Mouse (Mus musculus) lung, adult 2 months (tissue): ENCODE measurements around the gene Ndst4. TPM values are rescaled to one million over a fixed set of nuclear protein-coding genes. Genes with fewer than 3 reads are reported as not detected.

Source experiments
- DNase-seq: peaks from one replicate; pipeline ENCODE4 v3.0.0; 2022
- H3K4me1 ChIP-seq: fragments of 200-500 bp; 2 replicates; pipeline ENCODE4 v1.6.1; 2011; ENCODE audit warnings: low read length; ENCODE audit not compliant: control insufficient read depth, insufficient read depth
- H3K4me3 ChIP-seq: fragments of 200-500 bp; replicated peaks from 2 replicates; pipeline ENCODE3; 2011; ENCODE audit warnings: low read depth, mild to moderate bottlenecking, control low read depth, low read length; ENCODE audit errors: extremely low read depth
- CTCF ChIP-seq: fragments of 200-500 bp; IDR thresholded peaks from 2 replicates; pipeline ENCODE4 v1.5.1; 2011; ENCODE audit warnings: mild to moderate bottlenecking, low read length, control low read depth; ENCODE audit not compliant: insufficient read depth
- POLR2A ChIP-seq: fragments of 200-500 bp; IDR thresholded peaks from 2 replicates; pipeline ENCODE4 v1.6.1; 2011; ENCODE audit warnings: low read depth, mild to moderate bottlenecking, control low read depth, low read length, borderline replicate concordance; ENCODE audit errors: extremely low read depth
- WGBS: fragments of 180-500 bp; shearing (Covaris S2); methylation state at CpG from one replicate; pipeline ENCODE4 v1.1.7; 2018; 5-methylcytosine and 5-hydroxymethylcytosine counted together
- polyA plus RNA-seq: library from polyadenylated mRNA; depleted of rRNA; stranded (reverse); fragments of >200 nt; gene quantifications from 2 replicates; pipeline ENCODE4 v1.2.3, GENCODE M21; 2012; rRNA removed

The Ndst4 gene
- polyA plus RNA-seq: 0.01 and 0.17 TPM in 2 replicates

DNA sequence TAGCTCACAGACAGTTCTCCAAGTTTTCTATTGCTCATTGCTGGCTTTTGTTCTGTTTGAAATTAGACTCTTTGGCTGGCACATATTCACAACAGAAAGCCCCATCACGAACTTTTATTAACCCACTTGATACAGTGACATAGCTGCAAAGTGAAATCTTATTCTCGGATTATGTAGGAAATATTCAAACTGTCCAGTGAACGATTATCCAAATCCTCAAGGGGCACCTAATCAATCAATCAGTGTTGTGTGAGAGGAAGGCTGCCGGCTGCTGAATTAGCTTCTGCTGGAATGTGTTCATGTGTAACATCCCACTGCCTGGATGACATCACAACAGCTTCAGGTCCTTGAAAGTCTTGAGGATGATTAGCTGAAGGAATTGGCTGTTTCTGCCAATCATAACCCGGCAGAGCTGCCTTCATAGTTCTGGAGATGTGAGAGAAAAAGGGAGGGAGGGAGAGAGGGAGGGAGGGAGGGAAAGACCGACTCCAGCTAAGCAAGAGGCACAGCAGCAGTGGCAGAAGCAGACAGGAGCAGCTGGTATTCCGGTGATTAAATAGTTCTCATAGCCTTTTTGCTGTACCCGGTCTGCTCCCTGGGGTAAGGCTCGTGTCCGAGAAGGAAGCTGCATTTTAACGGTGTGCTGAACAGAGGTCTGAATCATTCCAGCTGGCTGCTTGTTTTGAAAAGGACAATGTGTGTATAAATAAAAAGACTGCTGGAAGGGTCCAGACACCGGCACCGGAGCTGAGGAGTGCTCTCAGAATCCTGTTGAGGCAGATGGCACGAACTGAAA is at the start of gene Ndst4:
Gene Ndst4, plus strand, starts transcription at position 476 of the 796 bp plus-strand sequence.
- 13% methylated on average over 14 of the region's 14 CpGs for WGBS
- Histone ChIP-seq H3K4me1 (no peaks in the 10 kb centered on the region; the same call in 1 of the 2 replicates), H3K4me3 (peak within 1 kb of the TSS; percentile 25)
- no peak for DNase-seq
- no peak for TF ChIP-seq CTCF
- TF ChIP-seq POLR2A: no peak

DNA sequence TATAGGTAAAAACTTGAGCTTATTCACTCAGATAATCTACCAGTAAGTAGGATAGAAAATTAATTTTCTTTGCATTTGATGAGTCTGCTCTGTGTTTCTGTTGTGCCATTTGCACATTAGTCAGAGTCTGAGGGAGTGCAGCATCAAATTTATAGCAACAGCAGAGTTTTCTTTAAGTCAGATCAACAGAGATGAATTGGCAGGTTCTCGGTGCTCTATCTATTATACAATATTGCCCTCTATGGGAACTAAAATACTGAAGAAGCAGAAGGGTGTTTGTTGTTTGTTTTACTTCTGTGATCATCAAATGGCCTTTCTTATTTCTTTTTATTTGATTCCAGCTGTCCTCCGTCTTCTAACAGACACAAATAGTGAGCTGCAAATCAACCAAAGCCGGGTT is 6.4 kb upstream of the Ndst4 start:
- TF ChIP-seq POLR2A (no peak), CTCF (no peak)
- H3K4me3 ChIP-seq: no peak overlapping the region
- no peak for DNase-seq
- 53% methylated on average over 3 of the region's 3 CpGs for WGBS
- H3K4me1 ChIP-seq: no peaks in the 10 kb centered on the region

DNA sequence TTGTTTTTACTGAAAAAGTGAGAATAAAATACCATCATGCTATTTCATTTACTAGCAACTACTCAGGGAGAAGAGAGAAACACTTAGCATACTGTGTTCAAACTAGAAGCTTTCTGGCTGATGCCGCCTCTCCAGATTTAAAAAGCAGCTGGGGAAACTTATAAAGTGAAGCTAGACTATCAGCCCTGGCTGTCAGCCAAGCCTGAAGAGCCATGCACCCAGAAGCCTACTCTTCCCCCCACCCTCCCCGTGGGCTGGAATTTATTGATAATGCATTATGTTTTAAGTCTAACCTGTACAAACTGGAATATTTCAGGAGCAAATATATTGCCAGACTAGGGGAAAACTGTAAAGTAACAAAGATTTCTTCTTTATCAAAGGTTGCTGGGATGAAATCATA is 2.6 kb downstream of the Ndst4 start:
- no peak for DNase-seq
- TF ChIP-seq CTCF (no peak), POLR2A (no peak)
- Histone ChIP-seq H3K4me3 (no peak overlapping the region), H3K4me1 (no peaks in the 10 kb centered on the region; the same call in 1 of the 2 replicates)
- WGBS: 32% methylated on average over 2 of the region's 2 CpGs

DNA sequence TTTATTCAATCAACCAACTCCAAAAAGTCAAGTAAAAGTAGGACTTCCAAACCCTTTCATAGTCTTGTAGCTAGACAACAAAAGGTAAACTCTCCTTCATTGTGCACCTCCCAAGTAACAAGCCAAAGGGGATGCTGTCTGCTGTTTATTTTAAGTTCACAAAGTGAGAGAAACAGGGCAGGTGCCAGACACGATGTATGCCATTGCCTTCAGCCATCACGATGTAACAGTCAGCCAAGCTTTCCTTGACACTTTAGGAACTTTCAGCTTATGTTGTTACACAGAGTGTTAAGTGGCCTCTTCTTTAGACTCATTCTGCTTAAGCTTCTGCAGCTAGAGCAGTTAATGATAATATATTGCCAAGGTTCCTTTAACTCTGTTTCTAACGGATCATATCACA is 3.1 kb downstream of the Ndst4 start:
- no peak overlapping the region for H3K4me3 ChIP-seq
- TF ChIP-seq CTCF (no peak), POLR2A (no peak)
- no peaks in the 10 kb centered on the region; the same call in 1 of the 2 replicates for H3K4me1 ChIP-seq
- no peak for DNase-seq
- WGBS: 46% methylated on average over 3 of the region's 3 CpGs

DNA sequence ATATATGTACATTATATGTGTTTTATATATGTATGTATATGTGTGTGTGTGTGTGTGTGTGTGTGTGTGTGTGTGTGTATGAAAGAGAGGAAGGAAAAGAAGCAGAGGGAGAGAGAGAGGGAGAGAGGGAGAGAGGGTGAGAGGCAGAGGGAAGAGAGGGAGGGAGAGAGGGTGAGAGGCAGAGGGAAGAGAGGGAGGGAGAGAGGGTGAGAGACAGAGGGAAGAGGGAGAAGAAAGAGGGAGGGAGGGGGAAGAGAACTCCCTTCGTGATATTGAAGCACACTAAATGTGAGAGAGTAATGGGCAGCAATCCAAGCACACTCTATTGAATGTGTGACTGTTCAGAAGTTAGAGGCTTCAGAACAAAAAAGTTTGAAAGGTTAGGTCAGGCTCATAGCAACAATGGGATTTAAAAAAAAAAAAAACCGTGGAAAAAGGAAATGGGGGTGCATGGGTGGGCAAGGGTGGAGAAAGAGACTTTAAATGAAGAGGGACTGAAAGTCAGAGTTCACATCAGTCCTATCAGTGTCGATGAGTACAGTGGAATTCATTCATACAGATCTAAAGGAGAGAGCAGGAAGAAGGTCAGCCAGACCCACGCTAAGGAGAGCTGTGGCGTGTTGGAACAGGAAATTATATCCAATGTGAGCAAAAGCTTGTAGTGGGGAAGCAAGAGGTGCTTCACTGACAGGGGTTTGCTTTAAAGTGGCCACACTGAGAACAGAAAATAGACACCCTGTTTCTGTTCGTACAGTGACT is 63.2 kb downstream of the Ndst4 start:
- no peak for TF ChIP-seq CTCF
- no peak for TF ChIP-seq POLR2A
- Histone ChIP-seq H3K4me3 (no peak overlapping the region), H3K4me1 (no peaks in the 10 kb centered on the region)
- DNase-seq: no peak
- WGBS: 18% methylated on average over 6 of the region's 6 CpGs

DNA sequence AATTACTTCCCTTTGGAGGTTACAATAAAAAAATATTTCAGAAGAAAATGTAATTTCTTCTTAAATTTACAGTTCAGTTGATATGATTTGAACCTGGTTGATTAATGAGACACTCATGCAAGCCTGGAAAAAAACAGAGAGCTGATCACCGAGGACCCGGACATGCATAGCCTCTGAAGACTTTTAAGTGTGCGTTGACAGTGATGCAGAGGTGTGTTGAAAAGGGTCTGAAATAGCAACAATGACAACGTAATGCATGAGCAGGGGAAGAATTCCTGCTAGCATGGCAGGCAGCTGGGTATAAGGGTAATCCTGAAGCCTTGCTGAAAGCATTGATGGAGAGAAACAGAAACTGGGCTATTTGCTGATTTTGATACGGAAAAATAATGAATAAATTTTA is 106.2 kb downstream of the Ndst4 start:
- no peak for TF ChIP-seq CTCF
- no peak for TF ChIP-seq POLR2A
- DNase-seq: no peak
- 53% methylated on average over 5 of the region's 5 CpGs for WGBS

DNA sequence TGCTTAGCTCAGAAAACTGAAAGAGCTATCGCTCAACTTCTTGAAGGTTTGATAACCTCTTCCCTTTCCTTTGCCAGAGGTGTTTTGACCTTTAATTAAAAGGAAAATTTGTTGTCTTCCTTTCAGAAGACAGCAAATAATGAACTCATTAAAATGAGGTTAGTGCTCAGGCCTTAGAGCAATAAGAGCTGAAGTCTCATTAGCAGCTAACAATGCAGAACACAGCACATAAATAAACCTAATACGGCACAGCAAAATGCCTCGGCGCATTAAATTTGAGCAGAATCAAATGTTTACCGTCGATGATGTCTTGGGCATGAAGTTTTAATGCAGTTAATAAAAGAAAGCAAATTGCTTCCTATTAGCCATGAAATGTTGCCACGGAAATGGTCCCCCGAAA is 129.5 kb downstream of the Ndst4 start:
- 85% methylated on average over 8 of the region's 8 CpGs for WGBS
- no peak overlapping the region for H3K4me3 ChIP-seq
- no peak for TF ChIP-seq POLR2A
- no peak for TF ChIP-seq CTCF
- no peaks in the 10 kb centered on the region for H3K4me1 ChIP-seq
- DNase-seq: no peak

More for the DNA sequence above, 106.2 kb downstream of the Ndst4 start:
- no peaks in the 10 kb centered on the region for H3K4me1 ChIP-seq
- no peak overlapping the region for H3K4me3 ChIP-seq

DNA sequence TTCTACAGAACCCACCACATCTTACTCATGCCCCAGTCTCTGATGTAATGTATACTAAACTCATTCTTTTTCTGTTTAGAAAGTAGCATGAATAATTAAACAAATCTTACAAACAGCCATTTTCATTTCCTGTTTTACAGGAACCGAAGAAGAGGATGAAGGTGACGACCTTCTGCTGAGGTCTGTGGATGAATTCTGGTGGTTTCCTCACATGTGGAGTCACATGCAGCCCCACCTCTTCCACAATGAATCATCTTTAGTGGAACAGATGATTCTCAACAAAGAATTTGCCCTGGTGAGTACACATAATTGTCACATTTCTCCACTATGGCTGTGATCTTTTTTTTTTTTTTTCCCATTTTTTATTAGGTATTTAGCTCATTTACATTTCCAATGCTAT is 166.7 kb downstream of the Ndst4 start:
- DNase-seq: no peak
- TF ChIP-seq POLR2A (no peak), CTCF (no peak)
- H3K4me3 ChIP-seq: no peak overlapping the region
- no peaks in the 10 kb centered on the region for H3K4me1 ChIP-seq
- 32% methylated on average over 2 of the region's 2 CpGs for WGBS

DNA sequence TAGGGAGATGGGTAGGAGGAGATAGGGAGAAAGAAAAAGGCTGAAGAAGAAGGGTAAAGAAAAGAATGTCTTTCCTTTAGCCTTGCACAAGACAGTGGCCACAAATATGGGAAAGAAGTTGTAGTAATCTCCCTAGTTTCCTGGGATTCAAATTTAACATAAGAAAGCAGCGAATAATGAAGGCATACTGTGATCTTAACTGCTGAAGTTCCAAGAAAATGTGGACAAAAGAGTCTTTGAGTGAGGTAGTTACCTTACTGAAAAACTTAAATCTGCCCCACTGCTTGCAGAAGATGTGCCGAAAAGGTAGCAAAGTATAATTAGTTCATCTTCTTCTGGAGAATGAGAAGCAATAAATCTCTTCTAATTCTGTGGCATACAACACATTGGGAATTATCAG is 228.4 kb downstream of the Ndst4 start:
- TF ChIP-seq CTCF (no peak), POLR2A (no peak)
- Histone ChIP-seq H3K4me3 (no peak overlapping the region), H3K4me1 (no peaks in the 10 kb centered on the region)
- DNase-seq: no peak
- 73% methylated on average over 2 of the region's 2 CpGs for WGBS
